Mouse (Mus musculus): Measurements from ENCODE around the gene Tmed6. TPM values are rescaled to one million over a fixed set of nuclear protein-coding genes. Genes with fewer than 3 reads are reported as not detected.
A peak's percentile ranks its signal among the peaks of the same experiment; 100 is the strongest.

Tmed6 gene
- total and polyA plus RNA-seq, 2 experiments from 2014 or later, result not detected

GRCm38 (mm10) chr8:107095717-107096365 is 30.4 kb upstream of the Tmed6 start:
- Histone ChIP-seq H3K36me3 (ENCODE audit: insufficient read depth) (peaks cover 9% of the 10 kb centered on the region; the same call in 1 of the 2 replicates), H3K4me2 (ENCODE audit: low read depth) (peak overlapping the region; percentile 59), H3K4me1 (ENCODE audit: insufficient read depth) (peaks cover 8% of the 10 kb centered on the region; the same call in 1 of the 2 replicates), H3K27me3 (ENCODE audit: insufficient read depth, low read length) (no peaks in the 10 kb centered on the region), H3K27ac (ENCODE audit: low read depth, low read length) (peak overlapping the region; percentile 89), H3K9me3 (ENCODE audit: low read length) (no peaks in the 10 kb centered on the region), H3K9ac (peak overlapping the region; percentile 77), H3K4me3 (ENCODE audit: low read depth, low read length) (peak overlapping the region; percentile 74)
- peak; percentile 39 for DNase-seq
- no peak for TF ChIP-seq CTCF (IDR thresholded peaks at IDR 0.05; ENCODE audit: low read depth)
- WGBS, result under 1% methylated on average over 52 of the region's 53 CpGs
- ATAC-seq, result peak; percentile 67; the same call in 1 of the 2 replicates

DNA sequence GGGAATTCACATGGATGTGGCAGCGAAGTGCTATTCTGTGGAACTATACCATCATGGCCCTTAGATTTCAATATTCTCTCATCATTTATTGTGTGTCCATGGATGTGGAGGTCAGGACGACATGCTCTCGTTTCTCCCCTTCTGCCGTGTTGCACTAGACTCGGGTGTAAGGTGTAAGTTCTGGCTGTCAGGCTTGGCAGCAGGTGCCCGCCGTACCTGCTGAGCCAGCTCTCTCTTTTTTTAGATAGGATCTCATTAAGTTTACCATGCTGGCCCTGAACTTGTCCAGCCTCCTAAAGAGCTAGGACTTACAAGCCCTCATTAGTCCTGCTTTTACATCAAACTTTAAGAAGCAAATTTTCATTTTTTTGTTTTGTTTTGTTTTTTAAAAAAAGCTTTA is 25.1 kb upstream of the Tmed6 start:
- H3K4me3 ChIP-seq (ENCODE audit: low read depth, low read length), result no peak overlapping the region
- DNase-seq (no peak), ATAC-seq (no peak)
- H3K27me3 ChIP-seq (ENCODE audit: insufficient read depth, low read length), result no peaks in the 10 kb centered on the region
- TF ChIP-seq CTCF (IDR thresholded peaks at IDR 0.05; ENCODE audit: low read depth), result no peak
- no peak overlapping the region for H3K4me2 ChIP-seq (ENCODE audit: low read depth)
- H3K4me1 ChIP-seq (ENCODE audit: insufficient read depth), result peaks cover 8% of the 10 kb centered on the region; the same call in 1 of the 2 replicates
- WGBS, result 95% methylated on average over 7 of the region's 7 CpGs
- peaks cover 27% of the 10 kb centered on the region for H3K36me3 ChIP-seq (ENCODE audit: insufficient read depth)
- no peak overlapping the region for H3K9ac ChIP-seq
- H3K9me3 ChIP-seq (ENCODE audit: low read length), result no peaks in the 10 kb centered on the region
- no peak overlapping the region for H3K27ac ChIP-seq (ENCODE audit: low read depth, low read length)

DNA sequence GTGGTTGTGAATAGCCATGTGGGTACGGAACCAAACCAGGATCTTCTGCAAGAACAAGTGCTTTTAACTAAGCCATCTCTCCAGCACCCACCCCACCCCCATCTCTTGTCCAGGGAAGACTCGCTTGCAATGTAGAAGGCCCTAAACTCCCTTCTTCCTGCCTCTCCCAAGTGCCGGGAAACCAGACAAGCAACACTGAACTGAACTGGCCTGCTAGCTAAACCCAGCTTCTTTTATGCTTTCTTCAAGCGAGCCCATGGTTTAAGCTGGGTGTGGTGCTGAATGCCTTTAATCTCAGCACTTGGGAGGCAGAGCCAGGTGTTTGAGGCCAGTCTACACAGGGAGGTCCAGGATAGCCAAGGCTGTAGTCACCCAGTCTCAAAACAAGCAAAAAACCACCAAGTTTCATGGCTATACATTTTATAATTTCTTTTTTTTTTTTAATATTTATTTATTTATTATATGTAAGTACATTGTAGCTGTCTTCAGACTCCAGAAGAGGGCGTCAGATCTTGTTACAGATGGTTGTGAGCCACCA is 23.2 kb upstream of the Tmed6 start:
- Histone ChIP-seq H3K27me3 (ENCODE audit: insufficient read depth, low read length) (no peaks in the 10 kb centered on the region), H3K4me2 (ENCODE audit: low read depth) (no peak overlapping the region), H3K9me3 (ENCODE audit: low read length) (no peaks in the 10 kb centered on the region), H3K9ac (no peak overlapping the region), H3K36me3 (ENCODE audit: insufficient read depth) (peaks cover 32% of the 10 kb centered on the region), H3K27ac (ENCODE audit: low read depth, low read length) (no peak overlapping the region), H3K4me3 (ENCODE audit: low read depth, low read length) (no peak overlapping the region), H3K4me1 (ENCODE audit: insufficient read depth) (no peaks in the 10 kb centered on the region)
- ATAC-seq, result no peak
- 96% methylated on average over 5 of the region's 5 CpGs for WGBS
- no peak for DNase-seq
- no peak for TF ChIP-seq CTCF (IDR thresholded peaks at IDR 0.05; ENCODE audit: low read depth)

- DNase-seq, result no peak
- no peaks in the 10 kb centered on the region for H3K4me1 ChIP-seq (ENCODE audit: insufficient read depth)
- no peak overlapping the region for H3K9ac ChIP-seq
- no peak for TF ChIP-seq CTCF (IDR thresholded peaks at IDR 0.05; ENCODE audit: low read depth)
- 98% methylated on average over 5 of the region's 5 CpGs for WGBS
- no peaks in the 10 kb centered on the region for H3K27me3 ChIP-seq (ENCODE audit: insufficient read depth, low read length)
- H3K4me2 ChIP-seq (ENCODE audit: low read depth), result no peak overlapping the region
- H3K27ac ChIP-seq (ENCODE audit: low read depth, low read length), result no peak overlapping the region
- H3K36me3 ChIP-seq (ENCODE audit: insufficient read depth), result peaks cover 51% of the 10 kb centered on the region
- no peak for ATAC-seq
- no peak overlapping the region for H3K4me3 ChIP-seq (ENCODE audit: low read depth, low read length)
- H3K9me3 ChIP-seq (ENCODE audit: low read length), result no peaks in the 10 kb centered on the region
These were observed 20.6 kb upstream of the Tmed6 start for GRCm38 (mm10) chr8:107086018-107086417.

GRCm38 (mm10) chr8:107085358-107085757 is 19.9 kb upstream of the Tmed6 start:
- 0 out of 2 replicates have a peak, but pooled peaks have one; percentile 24 for TF ChIP-seq CTCF (IDR thresholded peaks at IDR 0.05; ENCODE audit: low read depth)
- Histone ChIP-seq H3K27me3 (ENCODE audit: insufficient read depth, low read length) (no peaks in the 10 kb centered on the region), H3K9me3 (ENCODE audit: low read length) (no peaks in the 10 kb centered on the region), H3K4me2 (ENCODE audit: low read depth) (no peak overlapping the region), H3K4me1 (ENCODE audit: insufficient read depth) (no peaks in the 10 kb centered on the region), H3K4me3 (ENCODE audit: low read depth, low read length) (no peak overlapping the region), H3K27ac (ENCODE audit: low read depth, low read length) (no peak overlapping the region), H3K9ac (no peak overlapping the region), H3K36me3 (ENCODE audit: insufficient read depth) (peaks cover 50% of the 10 kb centered on the region)
- WGBS, result 98% methylated on average over 17 of the region's 17 CpGs
- ATAC-seq, result no peak
- DNase-seq, result no peak

GRCm38 (mm10) chr8:107076239-107076888 is 10.9 kb upstream of the Tmed6 start:
- no peak overlapping the region for H3K4me2 ChIP-seq (ENCODE audit: low read depth)
- no peak for TF ChIP-seq CTCF (IDR thresholded peaks at IDR 0.05; ENCODE audit: low read depth)
- no peak overlapping the region for H3K9ac ChIP-seq
- no peaks in the 10 kb centered on the region for H3K4me1 ChIP-seq (ENCODE audit: insufficient read depth)
- WGBS, result 93% methylated on average over 7 of the region's 7 CpGs
- H3K36me3 ChIP-seq (ENCODE audit: insufficient read depth), result peaks cover 88% of the 10 kb centered on the region
- DNase-seq (no peak), ATAC-seq (no peak)
- H3K27ac ChIP-seq (ENCODE audit: low read depth, low read length), result no peak overlapping the region
- H3K27me3 ChIP-seq (ENCODE audit: insufficient read depth, low read length), result no peaks in the 10 kb centered on the region
- no peaks in the 10 kb centered on the region for H3K9me3 ChIP-seq (ENCODE audit: low read length)
- no peak overlapping the region for H3K4me3 ChIP-seq (ENCODE audit: low read depth, low read length)

GRCm38 (mm10) chr8:107074128-107074527 is 8.7 kb upstream of the Tmed6 start:
- H3K4me3 ChIP-seq (ENCODE audit: low read depth, low read length), result no peak overlapping the region
- ATAC-seq (no peak), DNase-seq (no peak)
- 95% methylated on average over 1 of the region's 1 CpGs for WGBS
- H3K4me2 ChIP-seq (ENCODE audit: low read depth), result no peak overlapping the region
- H3K36me3 ChIP-seq (ENCODE audit: insufficient read depth), result peaks cover 80% of the 10 kb centered on the region
- no peak for TF ChIP-seq CTCF (IDR thresholded peaks at IDR 0.05; ENCODE audit: low read depth)
- H3K27me3 ChIP-seq (ENCODE audit: insufficient read depth, low read length), result no peaks in the 10 kb centered on the region
- H3K27ac ChIP-seq (ENCODE audit: low read depth, low read length), result no peak overlapping the region
- H3K9ac ChIP-seq, result no peak overlapping the region
- no peaks in the 10 kb centered on the region for H3K4me1 ChIP-seq (ENCODE audit: insufficient read depth)
- H3K9me3 ChIP-seq (ENCODE audit: low read length), result no peaks in the 10 kb centered on the region

All from forebrain, postnatal 0 days (tissue).